Mouse (Mus musculus) left cerebral cortex, adult 2 months (tissue): Measurements from ENCODE around the gene Large1. TPM values are rescaled to one million over a fixed set of nuclear protein-coding genes. Genes with fewer than 3 reads are reported as not detected.
"Not testable (repeated sequence)": the region's sequence is repeated elsewhere in the genome, so short reads cannot be mapped to it uniquely, and the experiment has no call there.

Source experiments
- DNase-seq, 2 experiments: peaks; one replicate each; pipeline ENCODE4 v3.0.0; 2021 to 2022; ENCODE audit warnings: low spot score in 2 of 2, mixed read lengths in 1 of 2; ENCODE audit errors: extremely low spot score in 1 of 2
- H3K27ac ChIP-seq: fragments of 200-600 bp; 2 replicates; pipeline ENCODE4 v1.8.1; 2022
- H3K4me3 ChIP-seq: fragments of 200-600 bp; 2 replicates; pipeline ENCODE4 v1.8.1; 2022
- CTCF ChIP-seq: fragments of 200-600 bp; IDR thresholded peaks from 2 replicates; pipeline ENCODE4 v1.8.1; 2022; ENCODE audit warnings: antibody characterized with exemption, mild to moderate bottlenecking, moderate library complexity
- intact Hi-C: fragments of 180-260 bp; cut with DNase I; formaldehyde crosslinking; loops from one replicate; pipeline ENCODE4 v1.15.1; 2025
- total RNA-seq, 2 experiments: library from RNA; stranded (reverse); gene quantifications; 2 replicates each; pipeline ENCODE4 v1.2.3; 2021

Gene Large1
- total RNA-seq, 2 experiments from 2014 or later = 144 to 159 TPM

- intact Hi-C loops = no loop called here
Observed at GRCm38 (mm10) chr8:73291630-73292029, 61.7 kb downstream of the Large1 start.

GRCm38 (mm10) chr8:73290636-73291035 lies 62.7 kb downstream of the Large1 start:
- intact Hi-C loops = no loop called here
- H3K4me3 ChIP-seq = no peak overlapping the region
- no peak for TF ChIP-seq CTCF
- H3K27ac ChIP-seq = no peak overlapping the region
- DNase-seq = no peak

More at GRCm38 (mm10) chr8:73291630-73292029, 61.7 kb downstream of the Large1 start:
- Histone ChIP-seq H3K27ac (no peak overlapping the region), H3K4me3 (no peak overlapping the region)
- DNase-seq = no peak
- TF ChIP-seq CTCF = no peak

GRCm38 (mm10) chr8:73289831-73290230 lies 63.5 kb downstream of the Large1 start:
- Histone ChIP-seq H3K27ac (peak overlapping the region; percentile 30), H3K4me3 (no peak overlapping the region)
- no peak for TF ChIP-seq CTCF
- DNase-seq = no peak
- intact Hi-C loops = no loop called here

- no peak overlapping the region for H3K4me3 ChIP-seq
- no peak for TF ChIP-seq CTCF
- intact Hi-C loops = no loop called here
- no peak overlapping the region for H3K27ac ChIP-seq
- no peak for DNase-seq
Observed at GRCm38 (mm10) chr8:73281996-73282395, 71.3 kb downstream of the Large1 start.

- no peak for DNase-seq
- Histone ChIP-seq H3K4me3 (no peak overlapping the region), H3K27ac (no peak overlapping the region)
- intact Hi-C loops = no loop called here
- TF ChIP-seq CTCF = no peak
Observed at GRCm38 (mm10) chr8:73276015-73276414, 77.3 kb downstream of the Large1 start.

- H3K4me3 ChIP-seq, intact Hi-C loops, H3K27ac ChIP-seq, DNase-seq: not testable (repeated sequence)
Observed at GRCm38 (mm10) chr8:73275445-73275844, 77.9 kb downstream of the Large1 start.

- DNase-seq = no peak
- H3K4me3 ChIP-seq = no peak overlapping the region
- intact Hi-C loops = no loop called here
- no peak for TF ChIP-seq CTCF
- H3K27ac ChIP-seq = no peak overlapping the region
Observed at GRCm38 (mm10) chr8:73273150-73273549, 80.2 kb downstream of the Large1 start.

GRCm38 (mm10) chr8:73270991-73271390 lies 82.3 kb downstream of the Large1 start:
- no peak overlapping the region for H3K27ac ChIP-seq
- intact Hi-C loops = no loop called here
- no peak for TF ChIP-seq CTCF
- H3K4me3 ChIP-seq = no peak overlapping the region
- no peak for DNase-seq

GRCm38 (mm10) chr8:73257981-73258380 lies 95.4 kb downstream of the Large1 start:
- DNase-seq = no peak
- TF ChIP-seq CTCF = no peak
- Histone ChIP-seq H3K27ac (no peak overlapping the region), H3K4me3 (no peak overlapping the region)
- intact Hi-C loops = no loop called here

GRCm38 (mm10) chr8:73244186-73244585 lies 109.2 kb downstream of the Large1 start:
- intact Hi-C loops = no loop called here
- Histone ChIP-seq H3K27ac (no peak overlapping the region), H3K4me3 (no peak overlapping the region)
- no peak for TF ChIP-seq CTCF
- DNase-seq = no peak

GRCm38 (mm10) chr8:73242066-73242465 lies 111.3 kb downstream of the Large1 start:
- H3K27ac ChIP-seq = no peak overlapping the region
- DNase-seq = no peak
- no peak overlapping the region for H3K4me3 ChIP-seq

GRCm38 (mm10) chr8:73234209-73234608 lies 119.1 kb downstream of the Large1 start:
- Histone ChIP-seq H3K27ac (peak overlapping the region; percentile 2; the same call in 1 of the 2 replicates), H3K4me3 (no peak overlapping the region)
- no peak for TF ChIP-seq CTCF
- intact Hi-C loops = loop anchor here (5.0 to 10.0 kb wide), 5 partner anchors 68 to 1701 kb away; no protein-coding TSS in a partner anchor
- DNase-seq = no peak

More at GRCm38 (mm10) chr8:73242066-73242465, 111.3 kb downstream of the Large1 start:
- TF ChIP-seq CTCF = no peak
- intact Hi-C loops = no loop called here

- peak overlapping the region; percentile 2; the same call in 1 of the 2 replicates for H3K27ac ChIP-seq
Observed at GRCm38 (mm10) chr8:73233358-73234041, 119.8 kb downstream of the Large1 start.

More at GRCm38 (mm10) chr8:73233358-73234041, 119.8 kb downstream of the Large1 start:
- TF ChIP-seq CTCF = peak; percentile 85
- no peak overlapping the region for H3K4me3 ChIP-seq
- DNase-seq = peak; percentile 30 to 55
- intact Hi-C loops = loop anchor here (1.0 to 10.0 kb wide), 6 partner anchors 69 to 1701 kb away; partner anchors contain the start of gene Large1
